Mouse (Mus musculus) lung, embryonic 14.5 days (tissue): ENCODE data around the gene Abcd1. TPM values are rescaled to one million over a fixed set of nuclear protein-coding genes. Genes with fewer than 3 reads are reported as not detected.
A peak's percentile ranks its signal among the peaks of the same experiment; 100 is the strongest.

ENCODE experiments used
- ATAC-seq: fragments of 200-750 bp; cut with Nextera tagmentation; 2 replicates; pipeline ENCODE4 v1.8.0; 2017; ENCODE audit warnings: mild to moderate bottlenecking, moderate TSS enrichment, moderate library complexity; ENCODE audit not compliant: insufficient read depth
- DNase-seq: peaks from one replicate; pipeline ENCODE4 v3.0.0-alpha.2; 2015
- H3K27ac ChIP-seq: fragments of 300-500 bp; sonication (generic); 2 replicates; pipeline ENCODE4 v1.5.1; 2014; ENCODE audit warnings: low read depth, mild to moderate bottlenecking, moderate library complexity
- H3K27me3 ChIP-seq: fragments of 300-500 bp; sonication (generic); 2 replicates; pipeline ENCODE4 v1.6.1; 2014; ENCODE audit warnings: low read length, control low read depth; ENCODE audit not compliant: insufficient read depth
- H3K36me3 ChIP-seq: fragments of 300-500 bp; sonication (generic); 2 replicates; pipeline ENCODE4 v1.6.1; 2014; ENCODE audit warnings: control low read depth; ENCODE audit not compliant: insufficient read depth
- H3K4me1 ChIP-seq: fragments of 300-500 bp; sonication (generic); 2 replicates; pipeline ENCODE4 v1.6.1; 2014; ENCODE audit warnings: antibody characterized with exemption, control low read depth; ENCODE audit not compliant: insufficient read depth
- H3K4me2 ChIP-seq: fragments of 300-500 bp; sonication (generic); 2 replicates; pipeline ENCODE4 v1.6.1; 2014; ENCODE audit warnings: mild to moderate bottlenecking
- H3K4me3 ChIP-seq: fragments of 300-500 bp; sonication (generic); 2 replicates; pipeline ENCODE4 v1.5.1; 2014; ENCODE audit warnings: low read depth, low read length
- H3K9ac ChIP-seq: fragments of 300-500 bp; sonication (generic); 2 replicates; pipeline ENCODE4 v1.6.1; 2014
- H3K9me3 ChIP-seq: fragments of 300-500 bp; sonication (generic); 2 replicates; pipeline ENCODE4 v1.6.1; 2016; ENCODE audit warnings: low read depth, low read length, control low read depth
- CTCF ChIP-seq: IDR thresholded peaks from 2 replicates; pipeline ENCODE4 v1.5.1; 2016; ENCODE audit warnings: antibody characterized with exemption, low read depth
- whole genome bisulfite sequencing: fragments of 180-500 bp; shearing (Covaris S2); extraction: QIAGEN DNeasy Blood & Tissue Kit; methylation state at CpG from one replicate; pipeline ENCODE4 v1.1.7; 2014; 5-methylcytosine and 5-hydroxymethylcytosine counted together
- polyA plus RNA-seq: library from polyadenylated mRNA; unstranded; fragments of >200 nt; fragmentation: Nextera tagmentation; extraction: Ambion mirVana; gene quantifications from 2 replicates; pipeline ENCODE4 v1.2.1, GENCODE M21; 2014

Gene Abcd1
- polyA plus RNA-seq, 1 experiment from 2014 or later, result 15.5 TPM

GRCm38 (mm10) chrX:73676668-73677067, 39.7 kb upstream of the Abcd1 start:
- 96% methylated on average over 4 of the region's 4 CpGs for WGBS
- Histone ChIP-seq H3K4me1 (no peaks in the 10 kb centered on the region), H3K27me3 (no peaks in the 10 kb centered on the region), H3K36me3 (peaks cover 31% of the 10 kb centered on the region), H3K9ac (no peak overlapping the region), H3K9me3 (no peaks in the 10 kb centered on the region), H3K4me2 (no peak overlapping the region), H3K27ac (no peak overlapping the region), H3K4me3 (no peak overlapping the region)
- no peak for ATAC-seq
- no peak for TF ChIP-seq CTCF
- no peak for DNase-seq

DNA sequence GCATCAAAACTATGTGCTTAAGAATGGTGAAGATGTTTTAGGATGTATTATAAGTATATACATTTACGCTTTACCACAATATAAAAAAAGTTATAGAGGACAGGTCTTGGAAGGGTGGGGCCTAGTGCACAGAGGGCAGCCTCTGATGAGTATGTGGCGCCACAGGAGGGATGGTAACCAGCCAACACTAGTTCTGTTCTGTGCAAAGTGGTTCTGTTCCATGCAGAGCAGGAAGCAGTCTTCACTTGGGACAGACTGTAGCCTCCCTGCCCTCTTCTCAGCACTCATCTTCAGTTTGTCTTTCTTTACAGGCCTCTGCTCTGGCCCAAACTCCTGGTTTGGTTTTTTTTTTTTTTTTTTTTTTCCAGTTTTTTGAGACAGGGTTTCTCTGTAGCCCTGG, 32.2 kb upstream of the Abcd1 start:
- DNase-seq (no peak), ATAC-seq (no peak)
- 88% methylated on average over 2 of the region's 2 CpGs for WGBS
- no peaks in the 10 kb centered on the region for H3K27me3 ChIP-seq
- no peak overlapping the region for H3K9ac ChIP-seq
- TF ChIP-seq CTCF, result no peak
- no peaks in the 10 kb centered on the region for H3K9me3 ChIP-seq
- H3K4me2 ChIP-seq, result no peak overlapping the region
- H3K4me3 ChIP-seq, result no peak overlapping the region
- H3K27ac ChIP-seq, result no peak overlapping the region
- peaks cover 65% of the 10 kb centered on the region for H3K36me3 ChIP-seq
- H3K4me1 ChIP-seq, result no peaks in the 10 kb centered on the region

DNA sequence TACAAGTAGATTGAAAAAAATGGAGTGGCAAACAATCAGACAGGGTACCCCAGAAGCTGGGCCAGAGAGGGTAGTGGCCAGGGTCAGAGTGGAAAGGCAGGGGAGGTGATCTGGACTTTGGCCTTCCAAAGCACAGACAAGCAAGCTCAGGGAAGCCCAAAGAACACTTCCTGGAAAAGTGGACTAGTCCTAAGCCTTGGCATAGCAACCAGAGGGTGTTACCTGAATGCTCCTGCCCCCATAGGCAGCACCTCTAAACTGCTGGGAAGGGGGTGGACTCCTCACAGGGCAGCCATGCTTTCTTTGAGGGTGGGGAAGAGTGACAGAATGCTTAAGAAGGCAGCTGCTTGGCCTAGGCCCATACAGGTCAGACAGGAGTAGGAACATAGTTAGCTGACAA, 31.4 kb upstream of the Abcd1 start:
- Histone ChIP-seq H3K36me3 (peaks cover 64% of the 10 kb centered on the region), H3K27ac (no peak overlapping the region)

DNA sequence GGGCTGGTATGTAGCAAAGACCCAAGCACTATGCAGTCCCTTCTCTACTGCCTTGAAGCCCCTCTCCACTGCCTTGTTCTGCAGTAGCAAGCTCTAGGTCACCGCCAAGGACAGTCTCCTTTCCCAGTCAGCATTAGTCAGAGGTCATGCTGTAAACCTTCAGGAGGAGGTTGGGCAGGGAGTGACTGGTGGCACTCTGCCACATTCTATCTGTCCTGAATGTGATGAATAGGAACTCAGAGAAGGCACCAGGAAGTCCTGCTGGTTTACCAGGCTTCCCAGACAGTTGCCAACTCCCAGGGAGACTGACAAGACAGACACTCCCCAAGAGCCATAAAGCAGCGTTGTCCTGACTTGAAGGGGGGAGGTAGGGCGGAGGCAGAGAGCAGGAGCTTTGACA, 30.8 kb upstream of the Abcd1 start:
- peaks cover 59% of the 10 kb centered on the region; the same call in 1 of the 2 replicates for H3K36me3 ChIP-seq
- WGBS, result 72% methylated on average over 3 of the region's 3 CpGs

More for the DNA sequence above, 31.4 kb upstream of the Abcd1 start:
- no peak overlapping the region for H3K9ac ChIP-seq
- no peaks in the 10 kb centered on the region for H3K27me3 ChIP-seq
- DNase-seq (no peak), ATAC-seq (no peak)
- no peak for TF ChIP-seq CTCF
- H3K4me3 ChIP-seq, result no peak overlapping the region
- no peaks in the 10 kb centered on the region for H3K4me1 ChIP-seq
- no peak overlapping the region for H3K4me2 ChIP-seq
- no peaks in the 10 kb centered on the region for H3K9me3 ChIP-seq

GRCm38 (mm10) chrX:73690917-73691629, 25.3 kb upstream of the Abcd1 start:
- TF ChIP-seq CTCF, result peak; percentile 71
- peak; percentile 63; the same call in 1 of the 2 replicates for ATAC-seq
- 63% methylated on average over 5 of the region's 5 CpGs for WGBS

More for the DNA sequence above, 30.8 kb upstream of the Abcd1 start:
- H3K9me3 ChIP-seq, result no peaks in the 10 kb centered on the region
- H3K27ac ChIP-seq, result no peak overlapping the region
- H3K4me3 ChIP-seq, result no peak overlapping the region
- no peak overlapping the region for H3K4me2 ChIP-seq
- DNase-seq (no peak), ATAC-seq (no peak)
- TF ChIP-seq CTCF, result no peak
- H3K9ac ChIP-seq, result no peak overlapping the region
- no peaks in the 10 kb centered on the region for H3K4me1 ChIP-seq
- no peaks in the 10 kb centered on the region for H3K27me3 ChIP-seq

DNA sequence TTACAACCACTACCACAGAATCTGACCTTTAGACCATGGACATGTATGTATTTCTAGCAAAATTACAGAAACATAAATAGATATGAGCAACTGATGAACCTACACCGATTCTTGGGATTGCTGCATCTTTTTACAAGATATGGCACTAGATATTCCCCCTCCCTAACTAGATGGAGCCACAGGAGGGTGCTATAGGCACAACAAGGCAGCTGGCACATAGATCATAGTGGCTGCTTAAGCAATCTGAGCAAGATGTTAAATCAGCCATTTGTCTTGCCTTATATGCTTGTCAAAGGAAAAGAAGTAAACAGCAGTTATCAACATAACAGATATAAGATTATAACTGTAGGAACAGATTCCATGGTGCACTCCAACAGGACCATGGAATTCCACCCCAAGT, 15.9 kb upstream of the Abcd1 start:
- DNase-seq, result peak; percentile 4
- Histone ChIP-seq H3K27ac (no peak overlapping the region), H3K4me1 (no peaks in the 10 kb centered on the region), H3K4me3 (no peak overlapping the region), H3K9me3 (no peaks in the 10 kb centered on the region), H3K4me2 (no peak overlapping the region), H3K9ac (no peak overlapping the region), H3K27me3 (no peaks in the 10 kb centered on the region), H3K36me3 (peaks cover 13% of the 10 kb centered on the region)
- WGBS, result 64% methylated on average over 1 of the region's 1 CpGs
- peak; percentile 26; the same call in 1 of the 2 replicates for TF ChIP-seq CTCF
- ATAC-seq, result no peak

More at GRCm38 (mm10) chrX:73690917-73691629, 25.3 kb upstream of the Abcd1 start:
- peak; percentile 64 for DNase-seq
- no peak overlapping the region for H3K27ac ChIP-seq
- H3K4me1 ChIP-seq, result no peaks in the 10 kb centered on the region
- no peak overlapping the region for H3K4me2 ChIP-seq
- no peak overlapping the region for H3K4me3 ChIP-seq
- H3K27me3 ChIP-seq, result no peaks in the 10 kb centered on the region
- no peak overlapping the region for H3K9ac ChIP-seq
- peaks cover 42% of the 10 kb centered on the region; the same call in 1 of the 2 replicates for H3K36me3 ChIP-seq
- no peaks in the 10 kb centered on the region for H3K9me3 ChIP-seq

DNA sequence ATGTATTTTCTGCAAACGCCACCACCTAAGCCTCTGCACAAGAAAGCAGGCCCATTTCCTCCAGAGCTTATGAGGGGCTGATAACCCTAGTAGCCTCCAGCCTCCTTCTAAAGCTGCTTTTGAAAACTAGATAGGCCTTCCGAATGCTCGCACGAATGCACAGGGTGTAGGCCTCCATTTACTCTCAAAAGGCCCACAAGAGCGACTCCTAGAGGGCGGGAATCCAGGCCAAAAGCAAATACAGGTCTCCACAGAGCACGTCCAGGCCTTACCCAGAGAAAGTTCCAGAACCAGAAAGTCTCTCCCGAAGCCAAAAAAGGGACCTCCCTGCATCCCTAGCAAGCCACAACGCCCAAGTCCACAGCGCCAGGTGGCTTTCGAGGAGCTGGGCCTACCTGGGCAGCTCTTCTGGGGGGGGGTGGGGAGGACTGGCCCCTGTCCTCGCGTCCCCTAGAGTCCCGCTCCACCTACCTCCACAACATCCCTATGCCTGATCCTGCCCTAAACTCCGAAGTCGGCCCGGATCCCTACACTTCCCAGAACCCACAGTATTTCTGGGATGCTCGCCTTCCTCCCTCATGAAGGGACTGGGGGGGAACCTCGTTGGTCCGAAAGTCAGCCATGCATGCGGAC, 805 bp upstream of the Abcd1 start:
- Histone ChIP-seq H3K4me1 (no peaks in the 10 kb centered on the region), H3K4me2 (peak overlapping the region; percentile 66), H3K9me3 (no peaks in the 10 kb centered on the region), H3K27ac (peak overlapping the region; percentile 51), H3K36me3 (peaks cover 23% of the 10 kb centered on the region; the same call in 1 of the 2 replicates), H3K27me3 (no peaks in the 10 kb centered on the region), H3K9ac (peak overlapping the region; percentile 62), H3K4me3 (peak overlapping the region; percentile 56)
- DNase-seq, result peak; percentile 59
- peak; percentile 55 for ATAC-seq
- 14% methylated on average over 21 of the region's 21 CpGs for WGBS
- peak; percentile 23; the same call in 1 of the 2 replicates for TF ChIP-seq CTCF
